Mouse (Mus musculus) lung, postnatal 0 days (tissue): ENCODE results near the gene Rpl23. TPM values are rescaled to one million over a fixed set of nuclear protein-coding genes. Genes with fewer than 3 reads are reported as not detected.

Source experiments
- ATAC-seq: fragments of 200-750 bp; cut with Nextera tagmentation; 2 replicates; pipeline ENCODE4 v1.8.0; 2017; ENCODE audit warnings: moderate library complexity
- DNase-seq: peaks from one replicate; pipeline ENCODE4 v3.0.0-alpha.2; 2016; ENCODE audit warnings: low spot score
- H3K27ac ChIP-seq: fragments of 300-500 bp; sonication (generic); 2 replicates; pipeline ENCODE4 v1.5.1; 2014; ENCODE audit warnings: antibody characterized with exemption, mild to moderate bottlenecking, low read length, mixed read lengths
- H3K27me3 ChIP-seq: fragments of 300-500 bp; sonication (generic); replicated peaks from 2 replicates; pipeline ENCODE4 v1.6.1; 2014; ENCODE audit warnings: low read length, mixed read lengths; ENCODE audit not compliant: insufficient read depth
- H3K36me3 ChIP-seq: fragments of 300-500 bp; sonication (generic); 2 replicates; pipeline ENCODE4 v1.6.1; 2014; ENCODE audit warnings: low read length, mixed read lengths; ENCODE audit not compliant: insufficient read depth
- H3K4me1 ChIP-seq: fragments of 300-500 bp; sonication (generic); 2 replicates; pipeline ENCODE4 v1.6.1; 2014; ENCODE audit warnings: antibody characterized with exemption, low read depth, low read length, mixed read lengths; ENCODE audit not compliant: insufficient read depth
- H3K4me2 ChIP-seq: fragments of 300-500 bp; sonication (generic); replicated peaks from 2 replicates; pipeline ENCODE4 v1.6.1; 2014; ENCODE audit warnings: low read depth, mild to moderate bottlenecking, low read length, moderate library complexity, mixed read lengths
- H3K4me3 ChIP-seq: fragments of 300-500 bp; sonication (generic); 2 replicates; pipeline ENCODE4 v1.5.1; 2014; ENCODE audit warnings: low read depth, low read length
- H3K9ac ChIP-seq: fragments of 300-500 bp; sonication (generic); replicated peaks from 2 replicates; pipeline ENCODE4 v1.6.1; 2014; ENCODE audit warnings: low read depth, mild to moderate bottlenecking
- H3K9me3 ChIP-seq: fragments of 300-500 bp; sonication (generic); 2 replicates; pipeline ENCODE4 v1.6.1; 2016; ENCODE audit warnings: low read length, mixed read lengths
- CTCF ChIP-seq: IDR thresholded peaks from 2 replicates; pipeline ENCODE4 v1.5.1; 2016; ENCODE audit warnings: antibody characterized with exemption, mild to moderate bottlenecking
- EP300 ChIP-seq: IDR thresholded peaks from 2 replicates; pipeline ENCODE4 v1.6.1; 2016; ENCODE audit warnings: antibody characterized with exemption, mild to moderate bottlenecking, control low read depth
- WGBS: fragments of 180-500 bp; shearing (Covaris S2); extraction: QIAGEN DNeasy Blood & Tissue Kit; methylation state at CpG from one replicate; pipeline ENCODE4 v1.1.7; 2014; 5-methylcytosine and 5-hydroxymethylcytosine counted together
- polyA plus RNA-seq: library from polyadenylated mRNA; unstranded; fragments of >200 nt; fragmentation: Nextera tagmentation; extraction: Ambion mirVana; gene quantifications from 2 replicates; pipeline ENCODE4 v1.2.1, GENCODE M21; 2015

The Rpl23 gene
- polyA plus RNA-seq, 1 experiment from 2014 or later = 478 TPM

- 62% methylated on average over 7 of the region's 7 CpGs for WGBS
- no peak overlapping the region for H3K4me2 ChIP-seq
- H3K4me3 ChIP-seq = no peak overlapping the region
- no peak overlapping the region for H3K9ac ChIP-seq
- H3K36me3 ChIP-seq = peaks cover 43% of the 10 kb centered on the region
- DNase-seq (peak; percentile 37), ATAC-seq (no peak)
- H3K9me3 ChIP-seq = no peaks in the 10 kb centered on the region
- no peaks in the 10 kb centered on the region; the same call in 1 of the 2 replicates for H3K4me1 ChIP-seq
- TF ChIP-seq EP300 (no peak), CTCF (no peak)
- H3K27me3 ChIP-seq = no peaks in the 10 kb centered on the region
- H3K27ac ChIP-seq = no peak overlapping the region
Measured at GRCm38 (mm10) chr11:97826414-97826813, 44.2 kb upstream of the Rpl23 start.

DNA sequence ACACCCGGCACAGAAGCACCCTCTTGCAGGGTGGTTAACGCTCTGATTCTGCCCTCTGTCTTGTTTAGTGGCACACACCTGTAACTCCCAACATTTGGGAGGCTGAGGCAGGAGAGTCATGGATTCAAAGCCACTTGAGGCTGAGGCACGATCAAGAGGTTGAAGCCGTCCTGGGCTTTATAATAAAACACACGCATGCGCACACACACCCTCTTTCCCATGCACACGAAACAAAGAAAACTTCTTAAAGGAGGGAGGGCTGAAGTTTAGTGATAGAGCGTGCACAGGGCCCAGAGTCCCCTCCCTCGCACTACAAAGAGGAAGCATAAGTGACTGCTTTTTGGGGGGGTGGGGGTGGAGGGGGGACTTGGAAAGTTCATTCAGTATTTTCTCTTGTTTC, 43.7 kb upstream of the Rpl23 start:
- TF ChIP-seq CTCF (no peak), EP300 (no peak)
- H3K4me1 ChIP-seq = no peaks in the 10 kb centered on the region; the same call in 1 of the 2 replicates
- WGBS = 77% methylated on average over 9 of the region's 9 CpGs
- ATAC-seq = no peak
- no peaks in the 10 kb centered on the region for H3K27me3 ChIP-seq
- no peak overlapping the region for H3K27ac ChIP-seq
- no peaks in the 10 kb centered on the region for H3K9me3 ChIP-seq
- H3K4me3 ChIP-seq = no peak overlapping the region
- DNase-seq = no peak
- no peak overlapping the region for H3K9ac ChIP-seq
- H3K4me2 ChIP-seq = no peak overlapping the region
- H3K36me3 ChIP-seq = peaks cover 43% of the 10 kb centered on the region

DNA sequence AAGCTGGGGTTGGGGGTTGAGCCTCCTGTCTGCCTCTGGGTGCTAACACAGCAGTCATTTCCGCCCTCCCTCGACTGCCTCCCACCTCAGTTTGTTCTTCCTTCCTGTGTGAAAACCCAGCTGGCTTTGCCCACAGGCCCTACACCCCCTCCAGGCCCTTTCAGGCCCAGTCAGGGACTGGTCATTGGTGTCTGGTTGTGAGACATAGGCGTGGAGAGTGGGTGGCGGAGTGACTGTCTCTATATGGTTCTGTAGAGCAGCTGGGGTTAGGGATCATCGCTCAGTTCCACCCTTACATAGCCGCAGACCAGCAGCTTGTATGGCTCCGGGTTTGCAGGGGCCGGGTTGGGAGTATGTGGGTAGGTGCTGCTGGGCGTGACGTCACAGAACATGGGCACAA, 43.1 kb upstream of the Rpl23 start:
- H3K9me3 ChIP-seq = no peaks in the 10 kb centered on the region
- no peaks in the 10 kb centered on the region for H3K4me1 ChIP-seq
- H3K27ac ChIP-seq = no peak overlapping the region
- H3K9ac ChIP-seq = no peak overlapping the region
- TF ChIP-seq CTCF (no peak), EP300 (no peak)
- WGBS = 77% methylated on average over 10 of the region's 10 CpGs
- ATAC-seq (peak; percentile 48; the same call in 1 of the 2 replicates), DNase-seq (peak; percentile 11)
- no peak overlapping the region for H3K4me3 ChIP-seq
- no peak overlapping the region for H3K4me2 ChIP-seq
- peaks cover 43% of the 10 kb centered on the region for H3K36me3 ChIP-seq
- no peaks in the 10 kb centered on the region for H3K27me3 ChIP-seq

GRCm38 (mm10) chr11:97824895-97825294, 42.7 kb upstream of the Rpl23 start:
- ATAC-seq (peak; percentile 40), DNase-seq (peak; percentile 52)
- 60% methylated on average over 6 of the region's 6 CpGs for WGBS
- no peaks in the 10 kb centered on the region for H3K4me1 ChIP-seq
- no peak overlapping the region for H3K27ac ChIP-seq
- H3K9ac ChIP-seq = no peak overlapping the region
- no peak overlapping the region for H3K4me2 ChIP-seq
- H3K36me3 ChIP-seq = peaks cover 42% of the 10 kb centered on the region
- no peaks in the 10 kb centered on the region for H3K27me3 ChIP-seq
- H3K9me3 ChIP-seq = no peaks in the 10 kb centered on the region
- no peak for TF ChIP-seq EP300
- no peak for TF ChIP-seq CTCF
- H3K4me3 ChIP-seq = no peak overlapping the region

- DNase-seq (no peak), ATAC-seq (no peak)
- H3K4me3 ChIP-seq = no peak overlapping the region
- H3K9me3 ChIP-seq = no peaks in the 10 kb centered on the region
- H3K27me3 ChIP-seq = no peaks in the 10 kb centered on the region
- no peak overlapping the region for H3K9ac ChIP-seq
- WGBS = 94% methylated on average over 11 of the region's 11 CpGs
- H3K27ac ChIP-seq = no peak overlapping the region
- no peaks in the 10 kb centered on the region for H3K4me1 ChIP-seq
- H3K36me3 ChIP-seq = peaks cover 36% of the 10 kb centered on the region
- no peak overlapping the region for H3K4me2 ChIP-seq
- no peak for TF ChIP-seq EP300
- TF ChIP-seq CTCF = no peak
Measured at GRCm38 (mm10) chr11:97824168-97824567, 41.9 kb upstream of the Rpl23 start.

DNA sequence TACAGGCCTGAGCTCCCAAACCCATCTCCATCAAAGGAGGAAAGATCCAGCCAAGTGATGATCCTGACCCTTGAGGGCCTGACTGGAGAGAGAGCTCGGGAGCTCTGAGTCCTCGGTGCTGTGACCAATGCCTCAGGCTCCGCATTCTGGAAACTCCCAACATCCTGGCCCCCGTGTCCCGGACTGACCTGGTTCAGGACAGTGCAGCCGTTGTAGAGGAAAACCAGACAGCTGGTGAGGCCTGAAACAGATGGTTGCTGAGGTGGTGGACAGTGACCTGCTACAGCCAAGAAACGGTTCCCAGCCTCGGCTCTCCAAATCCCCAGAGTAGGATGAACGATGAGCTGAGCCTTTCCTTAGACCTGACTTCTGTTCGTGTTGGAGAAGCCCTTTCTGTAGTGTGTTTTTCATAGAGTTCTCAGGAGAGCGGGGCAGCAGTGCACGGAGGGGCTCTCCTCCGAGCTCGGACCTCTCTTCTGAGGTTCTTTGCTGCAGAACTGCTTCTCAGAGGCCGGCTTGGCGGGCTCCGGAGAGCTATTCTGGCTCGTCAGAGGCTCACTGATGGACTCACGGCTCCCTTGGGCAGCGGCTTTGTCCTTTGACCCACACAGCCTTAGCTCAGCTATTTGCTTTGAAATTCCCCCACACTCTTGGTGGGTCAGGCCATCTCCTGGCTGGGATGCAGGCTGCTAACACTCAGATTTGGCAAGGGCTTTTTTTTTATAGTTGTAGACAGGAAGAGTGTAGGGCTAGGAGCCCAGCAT, 40.8 kb upstream of the Rpl23 start:
- no peak for ATAC-seq
- Histone ChIP-seq H3K27ac (no peak overlapping the region), H3K36me3 (peaks cover 36% of the 10 kb centered on the region)

More for the DNA sequence above, 40.8 kb upstream of the Rpl23 start:
- H3K4me3 ChIP-seq = no peak overlapping the region
- 71% methylated on average over 20 of the region's 20 CpGs for WGBS
- peaks cover 7% of the 10 kb centered on the region for H3K4me1 ChIP-seq
- H3K4me2 ChIP-seq = no peak overlapping the region
- no peaks in the 10 kb centered on the region for H3K27me3 ChIP-seq
- no peaks in the 10 kb centered on the region for H3K9me3 ChIP-seq
- TF ChIP-seq CTCF = no peak
- no peak for TF ChIP-seq EP300
- no peak overlapping the region for H3K9ac ChIP-seq
- DNase-seq = no peak
